Mouse (Mus musculus) myocyte (in vitro differentiated cells): ENCODE measurements at regions not wholly inside any gene's neighbourhood (a gene's known extent, or its start where the extent isn't known, plus 50 kb on each side); places are given as distances from the start of the nearest gene placed in this dataset.

ENCODE experiments used
- MAX ChIP-seq: IDR thresholded peaks from one replicate; pipeline ENCODE4 v1.6.1; 2011; ENCODE audit warnings: low read depth, mild to moderate bottlenecking, control low read depth
- POLR2A ChIP-seq: IDR thresholded peaks from one replicate; pipeline ENCODE4 v1.6.1; 2011; ENCODE audit warnings: low read depth, mild to moderate bottlenecking, control low read depth, moderate library complexity; ENCODE audit not compliant: insufficient read length
- USF1 ChIP-seq: IDR thresholded peaks from one replicate; pipeline ENCODE4 v1.6.1; 2011; ENCODE audit warnings: low read depth, mild to moderate bottlenecking, control low read depth, moderate library complexity

DNA sequence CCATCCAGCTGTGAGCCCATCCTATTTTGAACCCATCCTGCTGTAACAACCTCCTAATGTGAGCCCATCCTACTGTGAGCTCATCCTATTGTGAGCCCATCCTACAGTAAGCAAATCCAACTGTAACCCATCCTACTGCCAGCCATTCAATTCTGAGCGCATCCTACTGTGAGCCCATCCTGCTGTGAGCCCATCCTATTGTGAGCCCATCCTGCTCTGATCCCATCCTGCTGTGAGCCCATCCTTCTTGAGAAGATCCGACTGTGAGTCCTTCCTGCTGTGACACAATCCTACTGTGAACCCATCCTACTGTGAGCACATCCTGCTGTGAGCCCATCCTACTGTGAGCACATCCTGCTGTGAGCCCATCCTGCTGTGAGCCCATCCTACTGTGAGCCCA lies 175.5 kb upstream of the Rybp start:
- no peak for TF ChIP-seq POLR2A
- no peak for TF ChIP-seq USF1
- TF ChIP-seq MAX = no peak
